Comparison of ENCODE assay signal across 10 mouse cellular contexts in genomic region chr2:3816142-3816609, GRCm38 (mm10).
A peak's percentile ranks its signal among the peaks of the same experiment; 100 is the strongest.
DNase-seq lines count a peak whose midpoint lies in the region; ATAC-seq lines count a peak whose summit lies in the region.
"Had no signal": no experiment of that assay in that cellular context is flagged by ENCODE, and none has a peak within 500 bp of the region (broad histone marks: within the 10 kb centered on the region; RNA-seq: fewer than 3 reads in every experiment).

No protein-coding gene starts in this region.

- no peak for DNase-seq in hindbrain, embryonic 10.5 days (ENCODE audit: low spot score)
- DNase-seq in adrenal gland, postnatal 25 days = peak; percentile 43
- peak; percentile 94 for DNase-seq in embryonic facial prominence, embryonic 14.5 days (ENCODE audit: low spot score)
- peak; percentile 75 to 83 for DNase-seq in left cerebral cortex, postnatal 10 days (ENCODE audit: extremely low spot score in 1 of 2, low spot score in 2 of 2)
- DNase-seq in right cerebral cortex, postnatal 14 days = peak; percentile 60
- no peak for DNase-seq in spleen, postnatal 36 days (ENCODE audit: low spot score in 2 of 2)
- DNase-seq: liver, embryonic 13.5 days had no signal

- no peak overlapping the region for H3K4me2 ChIP-seq in hindbrain, embryonic 15.5 days
- H3K4me2 ChIP-seq in embryonic facial prominence, embryonic 14.5 days (ENCODE audit: low read depth, low read length) = no peak overlapping the region
- H3K4me2 ChIP-seq in hindbrain, embryonic 16.5 days (ENCODE audit: low read length) = no peak overlapping the region
- H3K4me2 ChIP-seq: liver, embryonic 13.5 days; stomach, embryonic 15.5 days had no signal

- no peaks in the 10 kb centered on the region for H3K27me3 ChIP-seq in hindbrain, embryonic 15.5 days
- H3K27me3 ChIP-seq in hindbrain, embryonic 10.5 days (ENCODE audit: insufficient read depth, poor library complexity, severe bottlenecking) = no peaks in the 10 kb centered on the region
- no peaks in the 10 kb centered on the region for H3K27me3 ChIP-seq in embryonic facial prominence, embryonic 14.5 days (replicated peaks; ENCODE audit: control insufficient read depth, insufficient read depth, low read length)
- H3K27me3 ChIP-seq in hindbrain, embryonic 16.5 days (replicated peaks; ENCODE audit: control insufficient read depth, insufficient read depth, low read length) = no peaks in the 10 kb centered on the region
- H3K27me3 ChIP-seq: liver, embryonic 13.5 days; stomach, embryonic 15.5 days had no signal

- H3K4me1 ChIP-seq in hindbrain, embryonic 15.5 days (replicated peaks) = no peaks in the 10 kb centered on the region
- no peaks in the 10 kb centered on the region for H3K4me1 ChIP-seq in hindbrain, embryonic 10.5 days (replicated peaks)
- H3K4me1 ChIP-seq in embryonic facial prominence, embryonic 14.5 days (ENCODE audit: control insufficient read depth, insufficient read depth, low read length) = no peaks in the 10 kb centered on the region
- H3K4me1 ChIP-seq in hindbrain, embryonic 16.5 days (ENCODE audit: control insufficient read depth, insufficient read depth, low read depth, low read length) = no peaks in the 10 kb centered on the region
- H3K4me1 ChIP-seq: liver, embryonic 13.5 days; stomach, embryonic 15.5 days had no signal

- ATAC-seq in hindbrain, embryonic 15.5 days (ENCODE audit: low FRiP score, low read depth) = peak; percentile 65; the same call in 1 of the 2 replicates
- peak; percentile 86 for ATAC-seq in embryonic facial prominence, embryonic 14.5 days (ENCODE audit: low read depth)
- peak; percentile 78 for ATAC-seq in hindbrain, embryonic 16.5 days

- H3K36me3 ChIP-seq in hindbrain, embryonic 15.5 days = no peaks in the 10 kb centered on the region
- no peaks in the 10 kb centered on the region for H3K36me3 ChIP-seq in hindbrain, embryonic 10.5 days
- H3K36me3 ChIP-seq in embryonic facial prominence, embryonic 14.5 days (ENCODE audit: control insufficient read depth, insufficient read depth, low read length) = no peaks in the 10 kb centered on the region
- H3K36me3 ChIP-seq in hindbrain, embryonic 16.5 days (ENCODE audit: control insufficient read depth, insufficient read depth, low read length) = no peaks in the 10 kb centered on the region
- H3K36me3 ChIP-seq: liver, embryonic 13.5 days; stomach, embryonic 15.5 days had no signal

- H3K4me3 ChIP-seq in hindbrain, embryonic 15.5 days = no peak overlapping the region
- no peak overlapping the region for H3K4me3 ChIP-seq in hindbrain, embryonic 10.5 days
- H3K4me3 ChIP-seq in embryonic facial prominence, embryonic 14.5 days (ENCODE audit: low read depth, low read length) = no peak overlapping the region
- no peak overlapping the region for H3K4me3 ChIP-seq in hindbrain, embryonic 16.5 days (ENCODE audit: low read length)
- H3K4me3 ChIP-seq: liver, embryonic 13.5 days; stomach, embryonic 15.5 days had no signal

- intact Hi-C loops in left cerebral cortex, postnatal 10 days (cut with DNase I) = loop anchor here (5.0 to 10.0 kb wide), 3 partner anchors 109 to 676 kb away; partner anchors contain the start of gene Frmd4a

- no peaks in the 10 kb centered on the region for H3K9me3 ChIP-seq in hindbrain, embryonic 15.5 days
- H3K9me3 ChIP-seq in hindbrain, embryonic 10.5 days = no peaks in the 10 kb centered on the region
- H3K9me3 ChIP-seq in embryonic facial prominence, embryonic 14.5 days (ENCODE audit: control insufficient read depth, low read length) = no peaks in the 10 kb centered on the region
- no peaks in the 10 kb centered on the region for H3K9me3 ChIP-seq in hindbrain, embryonic 16.5 days (ENCODE audit: control insufficient read depth, low read length)
- H3K9me3 ChIP-seq: liver, embryonic 13.5 days; stomach, embryonic 15.5 days had no signal

- no peak overlapping the region for H3K9ac ChIP-seq in hindbrain, embryonic 15.5 days
- no peak overlapping the region for H3K9ac ChIP-seq in embryonic facial prominence, embryonic 14.5 days (ENCODE audit: low read depth, low read length)
- no peak overlapping the region for H3K9ac ChIP-seq in hindbrain, embryonic 16.5 days (ENCODE audit: low read depth, low read length)
- H3K9ac ChIP-seq: liver, embryonic 13.5 days; stomach, embryonic 15.5 days had no signal

- WGBS in hindbrain, embryonic 15.5 days = 57% methylated on average over 6 of the region's 6 CpGs
- WGBS in hindbrain, embryonic 10.5 days = 76% methylated on average over 6 of the region's 6 CpGs
- 37% methylated on average over 6 of the region's 6 CpGs for WGBS in embryonic facial prominence, embryonic 14.5 days
- 44% methylated on average over 6 of the region's 6 CpGs for WGBS in hindbrain, embryonic 16.5 days

- H3K27ac ChIP-seq in hindbrain, embryonic 15.5 days (replicated peaks) = peak overlapping the region; percentile 41
- H3K27ac ChIP-seq in hindbrain, embryonic 10.5 days = no peak overlapping the region
- peak overlapping the region; percentile 45; the same call in 1 of the 2 replicates for H3K27ac ChIP-seq in embryonic facial prominence, embryonic 14.5 days (replicated peaks; ENCODE audit: low read depth, low read length)
- H3K27ac ChIP-seq in hindbrain, embryonic 16.5 days (ENCODE audit: low read depth, low read length) = peak overlapping the region; percentile 30
- H3K27ac ChIP-seq: liver, embryonic 13.5 days; stomach, embryonic 15.5 days had no signal

Comparison
In these comparisons a context has a peak if more than half of its experiments do, and no peak if none do; other contexts are left out.
1. DNase-seq: peak in adrenal gland, postnatal 25 days (single experiment), embryonic facial prominence, embryonic 14.5 days (single experiment), left cerebral cortex, postnatal 10 days (2 of 2) and right cerebral cortex, postnatal 14 days (single experiment); none in hindbrain, embryonic 10.5 days (single experiment) and spleen, postnatal 36 days (0 of 2).
2. Peak in every context shown above with its lines, with median percentiles within 50 percentile points of each other: ATAC-seq.